Mouse (Mus musculus): ENCODE data around the gene Btg1. TPM values are rescaled to one million over a fixed set of nuclear protein-coding genes. Genes with fewer than 3 reads are reported as not detected.

Btg1 gene
- total and polyA plus RNA-seq, 3 experiments: 11.7 to 45.2 (median 28.5) TPM

DNA sequence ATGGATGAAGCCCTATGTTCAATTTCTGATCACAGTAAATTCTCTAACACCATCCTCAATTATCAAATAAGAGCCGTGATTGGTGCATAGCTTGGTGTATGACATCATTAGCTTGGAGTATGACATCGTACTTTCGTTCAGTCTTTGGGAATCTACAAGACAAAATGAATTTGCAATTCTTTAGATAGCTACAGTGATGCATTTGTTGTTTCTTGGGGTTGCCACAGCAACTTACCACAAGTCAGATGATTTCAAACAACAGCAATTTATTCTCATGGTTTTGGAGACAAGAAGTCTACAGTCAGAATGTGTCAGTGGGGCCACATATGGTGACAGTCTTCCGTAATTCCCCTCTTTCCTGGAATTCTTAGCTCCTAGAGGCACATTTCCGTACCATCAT lies 27.0 kb upstream of the Btg1 start:
- no peaks in the 10 kb centered on the region for H3K36me3 ChIP-seq (ENCODE audit: control insufficient read depth, insufficient read depth, low read length)
- 81% methylated on average over 5 of the region's 5 CpGs for WGBS
- no peak for DNase-seq
- no peaks in the 10 kb centered on the region for H3K79me2 ChIP-seq (replicated peaks; ENCODE audit: control insufficient read depth, insufficient read depth, low read length)
- no peak overlapping the region for H3K9ac ChIP-seq (ENCODE audit: low read depth, low read length)
- no peaks in the 10 kb centered on the region for H3K4me1 ChIP-seq (ENCODE audit: control insufficient read depth, insufficient read depth, low read length)
- TF ChIP-seq CTCF (IDR thresholded peaks at IDR 0.05) (no peak), EP300 (IDR thresholded peaks at IDR 0.05; ENCODE audit: insufficient read depth, low read depth, low read length) (no peak)
- H3K27ac ChIP-seq: no peak overlapping the region
- intact Hi-C loops (cut with DNase I): no loop called here
- no peak overlapping the region for H3K4me3 ChIP-seq
- H3K27me3 ChIP-seq (ENCODE audit: control insufficient read depth, insufficient read depth, low read length): no peaks in the 10 kb centered on the region

- H3K27ac ChIP-seq: no peak overlapping the region
- no peak for DNase-seq
- no peaks in the 10 kb centered on the region for H3K79me2 ChIP-seq (replicated peaks; ENCODE audit: control insufficient read depth, insufficient read depth, low read length)
- 40% methylated on average over 2 of the region's 2 CpGs for WGBS
- H3K9ac ChIP-seq (ENCODE audit: low read depth, low read length): no peak overlapping the region
- H3K4me1 ChIP-seq (ENCODE audit: control insufficient read depth, insufficient read depth, low read length): no peaks in the 10 kb centered on the region
- TF ChIP-seq CTCF (IDR thresholded peaks at IDR 0.05) (no peak), EP300 (IDR thresholded peaks at IDR 0.05; ENCODE audit: insufficient read depth, low read depth, low read length) (no peak), POLR2A (IDR thresholded peaks at IDR 0.05; ENCODE audit: insufficient read depth, low read depth, low read length) (no peak)
- no peaks in the 10 kb centered on the region for H3K36me3 ChIP-seq (ENCODE audit: control insufficient read depth, insufficient read depth, low read length)
- H3K4me3 ChIP-seq: no peak overlapping the region
- no peaks in the 10 kb centered on the region for H3K27me3 ChIP-seq (ENCODE audit: control insufficient read depth, insufficient read depth, low read length)
- intact Hi-C loops (cut with DNase I): no loop called here
Measured at GRCm38 (mm10) chr10:96592089-96592488, 24.7 kb upstream of the Btg1 start.

DNA sequence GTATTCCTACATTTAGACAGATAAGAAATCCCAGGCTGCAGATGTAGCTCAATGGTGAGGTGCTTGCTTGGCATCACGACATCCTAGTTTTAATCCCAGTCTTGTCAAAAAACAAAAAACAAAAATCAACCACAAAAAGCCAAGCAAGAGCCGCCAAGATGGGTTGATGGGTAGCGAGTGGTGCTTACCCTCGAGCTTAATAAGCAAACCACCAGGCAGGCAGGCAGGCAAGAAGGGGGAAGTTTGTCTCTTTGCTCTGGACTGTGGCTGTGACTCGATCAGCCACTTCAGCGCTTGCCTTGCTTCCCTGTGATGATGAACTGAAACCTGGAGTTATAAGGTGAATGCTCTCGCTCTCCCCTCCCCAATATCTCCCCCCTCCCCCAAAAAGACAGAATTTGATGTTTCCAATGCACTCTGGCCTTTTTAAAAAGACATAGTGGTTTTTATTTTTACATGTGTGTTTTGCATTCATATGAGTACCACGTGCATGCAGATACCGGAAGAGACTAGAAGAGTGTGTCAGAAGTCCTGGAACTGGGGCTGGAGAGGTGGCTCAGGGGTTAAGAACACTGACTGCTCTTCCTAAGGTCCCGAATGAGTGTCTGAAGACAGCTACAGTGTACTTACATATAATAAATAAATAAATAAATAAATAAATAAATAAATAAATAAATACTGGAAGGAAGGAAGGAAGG lies 21.2 kb upstream of the Btg1 start:
- intact Hi-C loops (cut with DNase I): no loop called here
- no peaks in the 10 kb centered on the region for H3K4me1 ChIP-seq (ENCODE audit: control insufficient read depth, insufficient read depth, low read length)
- TF ChIP-seq EP300 (IDR thresholded peaks at IDR 0.05; ENCODE audit: insufficient read depth, low read depth, low read length) (no peak), CTCF (IDR thresholded peaks at IDR 0.05) (no peak), POLR2A (IDR thresholded peaks at IDR 0.05; ENCODE audit: insufficient read depth, low read depth, low read length) (no peak)
- no peak overlapping the region for H3K27ac ChIP-seq
- H3K36me3 ChIP-seq (ENCODE audit: control insufficient read depth, insufficient read depth, low read length): no peaks in the 10 kb centered on the region; the same call in 1 of the 2 replicates
- 85% methylated on average over 10 of the region's 10 CpGs for WGBS
- H3K27me3 ChIP-seq (ENCODE audit: control insufficient read depth, insufficient read depth, low read length): no peaks in the 10 kb centered on the region
- no peak for DNase-seq
- no peak overlapping the region for H3K4me3 ChIP-seq
- H3K79me2 ChIP-seq (replicated peaks; ENCODE audit: control insufficient read depth, insufficient read depth, low read length): no peaks in the 10 kb centered on the region
- no peak overlapping the region for H3K9ac ChIP-seq (ENCODE audit: low read depth, low read length)

- Histone ChIP-seq H3K4me3 (no peak overlapping the region), H3K9ac (ENCODE audit: low read depth, low read length) (no peak overlapping the region), H3K36me3 (ENCODE audit: control insufficient read depth, insufficient read depth, low read length) (no peaks in the 10 kb centered on the region; the same call in 1 of the 2 replicates), H3K4me1 (ENCODE audit: control insufficient read depth, insufficient read depth, low read length) (no peaks in the 10 kb centered on the region), H3K27me3 (ENCODE audit: control insufficient read depth, insufficient read depth, low read length) (no peaks in the 10 kb centered on the region), H3K79me2 (replicated peaks; ENCODE audit: control insufficient read depth, insufficient read depth, low read length) (no peaks in the 10 kb centered on the region), H3K27ac (no peak overlapping the region)
- 98% methylated on average over 7 of the region's 7 CpGs for WGBS
- TF ChIP-seq POLR2A (IDR thresholded peaks at IDR 0.05; ENCODE audit: insufficient read depth, low read depth, low read length) (no peak), CTCF (IDR thresholded peaks at IDR 0.05) (no peak), EP300 (IDR thresholded peaks at IDR 0.05; ENCODE audit: insufficient read depth, low read depth, low read length) (no peak)
- intact Hi-C loops (cut with DNase I): no loop called here
- DNase-seq: no peak
Measured at GRCm38 (mm10) chr10:96596411-96596810, 20.4 kb upstream of the Btg1 start.

DNA sequence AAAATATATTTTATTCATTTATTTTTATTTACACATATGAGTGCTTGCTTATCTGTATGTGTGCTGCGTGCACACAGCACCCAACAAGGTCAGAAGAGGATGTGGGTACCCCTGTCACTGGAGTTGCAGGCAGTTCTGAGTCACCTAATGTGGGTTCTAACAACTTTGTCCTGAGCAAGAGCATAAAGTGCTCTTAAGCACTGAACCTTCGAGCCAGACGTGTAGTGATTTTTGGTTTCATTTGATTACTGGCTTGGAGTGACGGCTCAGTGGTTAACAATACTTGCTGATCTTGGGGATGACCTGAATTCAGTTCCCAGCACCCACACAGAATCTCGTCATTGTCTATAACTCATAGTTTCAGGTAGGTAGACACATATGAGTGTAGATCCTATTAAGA lies 17.2 kb upstream of the Btg1 start:
- Histone ChIP-seq H3K4me1 (ENCODE audit: control insufficient read depth, insufficient read depth, low read length) (no peaks in the 10 kb centered on the region), H3K79me2 (replicated peaks; ENCODE audit: control insufficient read depth, insufficient read depth, low read length) (no peaks in the 10 kb centered on the region), H3K9ac (ENCODE audit: low read depth, low read length) (no peak overlapping the region), H3K27me3 (ENCODE audit: control insufficient read depth, insufficient read depth, low read length) (no peaks in the 10 kb centered on the region), H3K36me3 (ENCODE audit: control insufficient read depth, insufficient read depth, low read length) (no peaks in the 10 kb centered on the region; the same call in 1 of the 2 replicates), H3K27ac (no peak overlapping the region), H3K4me3 (no peak overlapping the region)
- TF ChIP-seq CTCF (IDR thresholded peaks at IDR 0.05): no peak
- TF ChIP-seq EP300 (IDR thresholded peaks at IDR 0.05; ENCODE audit: insufficient read depth, low read depth, low read length): no peak
- TF ChIP-seq POLR2A (IDR thresholded peaks at IDR 0.05; ENCODE audit: insufficient read depth, low read depth, low read length): no peak
- intact Hi-C loops (cut with DNase I): no loop called here
- no peak for DNase-seq
- 89% methylated on average over 5 of the region's 5 CpGs for WGBS

- Histone ChIP-seq H3K4me3 (no peak overlapping the region), H3K9ac (ENCODE audit: low read depth, low read length) (no peak overlapping the region), H3K36me3 (ENCODE audit: control insufficient read depth, insufficient read depth, low read length) (no peaks in the 10 kb centered on the region; the same call in 1 of the 2 replicates), H3K4me1 (ENCODE audit: control insufficient read depth, insufficient read depth, low read length) (no peaks in the 10 kb centered on the region), H3K27ac (no peak overlapping the region), H3K79me2 (replicated peaks; ENCODE audit: control insufficient read depth, insufficient read depth, low read length) (no peaks in the 10 kb centered on the region), H3K27me3 (ENCODE audit: control insufficient read depth, insufficient read depth, low read length) (no peaks in the 10 kb centered on the region)
- intact Hi-C loops (cut with DNase I): no loop called here
- 94% methylated on average over 4 of the region's 4 CpGs for WGBS
- DNase-seq: no peak
- no peak for TF ChIP-seq EP300 (IDR thresholded peaks at IDR 0.05; ENCODE audit: insufficient read depth, low read depth, low read length)
- TF ChIP-seq CTCF (IDR thresholded peaks at IDR 0.05): no peak
- no peak for TF ChIP-seq POLR2A (IDR thresholded peaks at IDR 0.05; ENCODE audit: insufficient read depth, low read depth, low read length)
Measured at GRCm38 (mm10) chr10:96601670-96602069, 15.1 kb upstream of the Btg1 start.
